Mouse (Mus musculus) lung, embryonic 16.5 days (tissue): ENCODE results near the gene Rptor. TPM values are rescaled to one million over a fixed set of nuclear protein-coding genes. Genes with fewer than 3 reads are reported as not detected.
A peak's percentile ranks its signal among the peaks of the same experiment; 100 is the strongest.

Experiments
- ATAC-seq: fragments of 200-750 bp; cut with Nextera tagmentation; 2 replicates; pipeline ENCODE4 v1.8.0; 2017; ENCODE audit warnings: low read depth, mild to moderate bottlenecking, moderate library complexity
- H3K27ac ChIP-seq: fragments of 300-500 bp; sonication (generic); 2 replicates; pipeline ENCODE4 v1.5.1; 2014; ENCODE audit warnings: mild to moderate bottlenecking, control low read depth, low read length
- H3K27me3 ChIP-seq: fragments of 300-500 bp; sonication (generic); 2 replicates; pipeline ENCODE4 v1.6.1; 2014; ENCODE audit warnings: low read depth, low read length, mixed read lengths; ENCODE audit not compliant: control insufficient read depth, insufficient read depth
- H3K36me3 ChIP-seq: fragments of 300-500 bp; sonication (generic); 2 replicates; pipeline ENCODE4 v1.6.1; 2014; ENCODE audit warnings: low read length; ENCODE audit not compliant: control insufficient read depth, insufficient read depth
- H3K4me1 ChIP-seq: fragments of 300-500 bp; sonication (generic); replicated peaks from 2 replicates; pipeline ENCODE4 v1.6.1; 2014; ENCODE audit warnings: low read length, mixed read lengths; ENCODE audit not compliant: control insufficient read depth, insufficient read depth
- H3K4me2 ChIP-seq: fragments of 300-500 bp; sonication (generic); 2 replicates; pipeline ENCODE4 v1.6.1; 2014; ENCODE audit warnings: low read depth, low read length, control low read depth
- H3K4me3 ChIP-seq: fragments of 300-500 bp; sonication (generic); 2 replicates; pipeline ENCODE4 v1.5.1; 2014; ENCODE audit warnings: mild to moderate bottlenecking, low read length, control low read depth
- H3K9ac ChIP-seq: fragments of 300-500 bp; sonication (generic); 2 replicates; pipeline ENCODE4 v1.6.1; 2014; ENCODE audit warnings: low read length, control low read depth
- H3K9me3 ChIP-seq: fragments of 300-500 bp; sonication (generic); 2 replicates; pipeline ENCODE4 v1.6.1; 2016; ENCODE audit warnings: low read length; ENCODE audit not compliant: control insufficient read depth
- WGBS: fragments of 180-500 bp; shearing (Covaris S2); extraction: QIAGEN DNeasy Blood & Tissue Kit; methylation state at CpG from one replicate; pipeline ENCODE4 v1.1.7; 2014; 5-methylcytosine and 5-hydroxymethylcytosine counted together
- polyA plus RNA-seq: library from polyadenylated mRNA; unstranded; fragments of >200 nt; fragmentation: Nextera tagmentation; extraction: Ambion mirVana; gene quantifications from 2 replicates; pipeline ENCODE4 v1.2.1, GENCODE M21; 2015

The Rptor gene
- polyA plus RNA-seq, 1 experiment from 2014 or later, result 7.1 TPM

DNA sequence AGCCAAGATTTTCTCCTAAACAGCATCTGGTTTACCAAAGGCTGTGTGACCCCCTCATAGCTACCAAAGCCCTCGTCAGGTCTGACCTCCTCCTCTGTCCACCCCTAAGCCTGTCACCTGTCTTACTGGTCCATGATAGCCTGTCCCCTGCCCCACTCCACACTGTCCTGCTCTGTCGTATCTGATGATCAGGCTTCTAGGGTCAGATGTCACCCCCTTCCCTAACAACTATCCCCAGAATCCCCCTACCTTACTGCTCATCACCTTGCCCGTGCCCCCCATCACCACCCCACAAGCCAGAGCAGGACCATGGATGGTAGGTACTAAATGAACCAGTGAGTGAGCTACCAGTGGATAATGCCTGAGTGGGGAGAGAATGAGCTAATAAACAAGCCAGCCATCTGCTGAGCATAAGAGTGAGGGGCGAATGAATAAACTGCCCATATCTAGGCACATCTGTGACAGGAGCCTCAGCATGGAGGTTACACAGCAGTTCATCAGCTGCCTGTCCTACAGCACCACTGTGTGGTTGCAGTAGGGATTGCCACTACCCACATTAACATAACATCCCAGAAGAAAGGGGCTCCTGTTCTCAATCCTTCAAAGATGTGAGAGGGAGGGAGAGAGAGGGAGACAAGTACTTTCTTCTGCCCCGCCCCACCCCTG lies 302.0 kb downstream of the Rptor start:
- H3K27ac ChIP-seq, result no peak overlapping the region
- no peak overlapping the region for H3K4me3 ChIP-seq
- H3K4me2 ChIP-seq, result no peak overlapping the region
- no peaks in the 10 kb centered on the region for H3K4me1 ChIP-seq
- H3K9ac ChIP-seq, result no peak overlapping the region
- peak; percentile 51 for ATAC-seq
- H3K27me3 ChIP-seq, result no peaks in the 10 kb centered on the region
- H3K36me3 ChIP-seq, result no peaks in the 10 kb centered on the region
- 25% methylated on average over 5 of the region's 5 CpGs for WGBS
- H3K9me3 ChIP-seq, result no peaks in the 10 kb centered on the region

- H3K4me1 ChIP-seq, result no peaks in the 10 kb centered on the region
- H3K4me2 ChIP-seq, result no peak overlapping the region
- H3K9ac ChIP-seq, result no peak overlapping the region
- no peak overlapping the region for H3K4me3 ChIP-seq
- no peaks in the 10 kb centered on the region for H3K27me3 ChIP-seq
- WGBS, result 80% methylated on average over 5 of the region's 5 CpGs
- H3K36me3 ChIP-seq, result no peaks in the 10 kb centered on the region
- H3K27ac ChIP-seq, result no peak overlapping the region
- H3K9me3 ChIP-seq, result no peaks in the 10 kb centered on the region
- no peak for ATAC-seq
Measured at GRCm38 (mm10) chr11:119905794-119906193, 303.1 kb downstream of the Rptor start.

- WGBS, result 41% methylated on average over 7 of the region's 7 CpGs
Measured at GRCm38 (mm10) chr11:119907006-119907650, 304.4 kb downstream of the Rptor start.

GRCm38 (mm10) chr11:119907711-119908110 lies 305.0 kb downstream of the Rptor start:
- Histone ChIP-seq H3K36me3 (no peaks in the 10 kb centered on the region), H3K9ac (no peak overlapping the region), H3K27me3 (no peaks in the 10 kb centered on the region), H3K4me3 (no peak overlapping the region), H3K4me2 (no peak overlapping the region), H3K27ac (no peak overlapping the region), H3K9me3 (no peaks in the 10 kb centered on the region), H3K4me1 (peaks cover 3% of the 10 kb centered on the region)
- 44% methylated on average over 7 of the region's 7 CpGs for WGBS
- ATAC-seq, result no peak

More at GRCm38 (mm10) chr11:119907006-119907650, 304.4 kb downstream of the Rptor start:
- no peaks in the 10 kb centered on the region for H3K9me3 ChIP-seq
- H3K27ac ChIP-seq, result no peak overlapping the region
- H3K4me1 ChIP-seq, result no peaks in the 10 kb centered on the region
- H3K4me3 ChIP-seq, result no peak overlapping the region
- H3K36me3 ChIP-seq, result no peaks in the 10 kb centered on the region
- no peak for ATAC-seq
- no peak overlapping the region for H3K9ac ChIP-seq
- H3K27me3 ChIP-seq, result no peaks in the 10 kb centered on the region
- no peak overlapping the region for H3K4me2 ChIP-seq

DNA sequence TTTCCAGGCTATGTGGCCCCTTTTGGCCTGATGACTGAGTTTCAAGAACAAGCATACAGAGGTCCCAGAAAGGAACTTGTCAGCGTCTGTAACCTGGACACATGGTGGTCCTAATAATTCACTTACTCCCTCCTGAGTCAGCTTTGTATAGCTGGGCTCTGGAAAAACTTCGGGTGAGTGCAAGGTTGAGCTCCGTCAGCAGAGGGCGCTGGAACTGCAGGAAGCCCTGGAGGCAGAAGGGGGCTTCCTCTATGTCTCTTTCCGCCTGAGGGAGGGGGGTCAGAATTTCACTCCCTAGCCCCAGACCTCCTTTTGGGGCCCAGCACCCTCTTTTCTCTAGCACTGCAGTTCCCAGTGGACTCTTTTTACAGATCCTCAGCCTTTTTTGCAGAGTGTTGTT lies 306.7 kb downstream of the Rptor start:
- Histone ChIP-seq H3K4me1 (peaks cover 12% of the 10 kb centered on the region), H3K27me3 (no peaks in the 10 kb centered on the region), H3K4me3 (no peak overlapping the region), H3K27ac (no peak overlapping the region), H3K9ac (peak overlapping the region; percentile 21; the same call in 1 of the 2 replicates), H3K36me3 (no peaks in the 10 kb centered on the region), H3K9me3 (no peaks in the 10 kb centered on the region), H3K4me2 (0 out of 2 replicates have a peak overlapping the region, but pooled peaks have one; percentile 21)
- WGBS, result 0% methylated on average over 5 of the region's 5 CpGs
- no peak for ATAC-seq

DNA sequence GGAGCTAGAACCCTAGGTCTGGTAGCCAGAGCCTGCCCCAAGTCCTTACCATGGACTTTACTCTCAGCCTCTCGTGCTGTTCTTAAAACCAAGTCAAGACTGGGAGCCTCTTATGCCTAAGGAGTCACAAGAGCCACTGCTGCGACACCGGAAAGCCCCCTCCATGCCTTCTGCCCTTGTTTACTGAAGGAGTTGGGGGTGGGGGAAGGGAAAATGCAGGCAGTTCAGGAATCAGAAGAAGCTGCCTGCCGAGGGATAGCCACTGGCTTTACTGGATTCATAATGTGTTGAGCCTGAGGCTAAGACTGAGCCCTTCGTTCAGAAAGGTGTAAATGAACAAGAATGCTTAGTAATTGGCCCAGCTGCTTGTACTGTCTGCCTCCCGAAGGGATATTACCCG lies 310.1 kb downstream of the Rptor start:
- Histone ChIP-seq H3K27ac (peak overlapping the region; percentile 87), H3K9ac (peak overlapping the region; percentile 98), H3K9me3 (no peaks in the 10 kb centered on the region), H3K27me3 (no peaks in the 10 kb centered on the region), H3K4me1 (peaks cover 37% of the 10 kb centered on the region), H3K4me2 (peak overlapping the region; percentile 93), H3K36me3 (peaks cover 13% of the 10 kb centered on the region), H3K4me3 (peak overlapping the region; percentile 97)
- no peak for ATAC-seq
- WGBS, result 6% methylated on average over 7 of the region's 7 CpGs

GRCm38 (mm10) chr11:119913291-119913934 lies 310.7 kb downstream of the Rptor start, which contains the start of gene Chmp6:
Gene Chmp6 (plus strand): TSS chr11:119913441.
- Histone ChIP-seq H3K9me3 (no peaks in the 10 kb centered on the region), H3K27ac (peak within 1 kb of the TSS; percentile 87), H3K27me3 (no peaks in the 10 kb centered on the region), H3K4me2 (peak within 1 kb of the TSS; percentile 93), H3K36me3 (peaks cover 19% of the 10 kb centered on the region), H3K4me1 (peaks cover 37% of the 10 kb centered on the region), H3K4me3 (peak within 1 kb of the TSS; percentile 97), H3K9ac (peak within 1 kb of the TSS; percentile 98)
- under 1% methylated on average over 48 of the region's 48 CpGs for WGBS
- peak; percentile 71 for ATAC-seq

GRCm38 (mm10) chr11:119913935-119914314 lies 311.2 kb downstream of the Rptor start:
- Histone ChIP-seq H3K27ac (peak overlapping the region; percentile 87), H3K9me3 (no peaks in the 10 kb centered on the region), H3K9ac (peak overlapping the region; percentile 98), H3K4me3 (peak overlapping the region; percentile 97), H3K4me2 (peak overlapping the region; percentile 84), H3K36me3 (peaks cover 24% of the 10 kb centered on the region), H3K4me1 (peaks cover 37% of the 10 kb centered on the region), H3K27me3 (no peaks in the 10 kb centered on the region)
- peak; percentile 32; the same call in 1 of the 2 replicates for ATAC-seq
- 0% methylated on average over 19 of the region's 26 CpGs for WGBS

DNA sequence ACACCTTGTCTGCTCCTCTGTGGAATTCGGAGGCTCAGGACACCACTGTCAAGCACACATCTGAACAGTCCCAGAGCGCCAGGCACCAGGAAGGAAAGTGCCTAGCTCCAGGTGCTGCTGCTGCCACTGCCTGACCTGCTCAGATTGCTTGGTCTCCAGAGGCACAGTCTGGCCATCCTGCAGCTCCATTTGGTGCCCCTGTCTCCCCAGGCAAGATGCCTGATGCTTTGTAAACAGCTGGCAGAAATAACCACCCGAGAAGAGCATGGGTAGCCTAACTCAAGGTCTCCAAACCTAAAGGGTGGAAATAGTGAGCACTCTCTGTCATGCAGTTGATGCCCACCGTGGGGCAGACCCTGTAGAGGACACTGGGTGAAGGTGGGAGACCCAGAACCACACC lies 311.7 kb downstream of the Rptor start:
- Histone ChIP-seq H3K27me3 (no peaks in the 10 kb centered on the region), H3K4me2 (peak overlapping the region; percentile 84), H3K4me3 (peak overlapping the region; percentile 97), H3K4me1 (peaks cover 37% of the 10 kb centered on the region), H3K9me3 (no peaks in the 10 kb centered on the region), H3K9ac (peak overlapping the region; percentile 98), H3K36me3 (peaks cover 28% of the 10 kb centered on the region), H3K27ac (peak overlapping the region; percentile 87)
- WGBS, result 11% methylated on average over 4 of the region's 4 CpGs
- ATAC-seq, result no peak
